Mouse (Mus musculus): ENCODE results near the gene Mup3.
A peak's percentile ranks its signal among the peaks of the same experiment; 100 is the strongest.
"Not testable (repeated sequence)": the region's sequence is repeated elsewhere in the genome, so short reads cannot be mapped to it uniquely, and the experiment has no call there.

The Mup3 gene

DNA sequence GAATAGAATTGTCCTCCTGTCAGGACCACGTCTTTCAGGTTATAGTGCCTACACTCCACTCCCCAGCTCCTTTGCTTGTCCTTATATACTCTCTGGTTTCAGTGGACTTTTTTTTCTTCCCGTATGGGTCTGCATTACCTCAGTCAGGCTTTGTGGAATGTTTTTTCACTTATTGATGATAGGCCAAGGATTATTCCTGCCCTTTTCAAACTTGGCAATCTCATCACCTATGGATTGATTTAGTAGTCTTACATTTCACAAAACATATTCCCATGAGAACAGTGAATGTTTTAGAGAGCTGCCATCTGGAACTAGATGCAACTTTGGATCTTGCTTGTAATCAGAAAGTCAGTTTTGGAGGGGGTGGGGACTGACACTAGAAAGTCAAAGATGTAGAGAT, at the start of gene Mup3:
Gene Mup3 (minus strand): TSS at position 102 of the 400 bp plus-strand sequence.
- DNase-seq (ENCODE audit: low spot score): no peak

DNA sequence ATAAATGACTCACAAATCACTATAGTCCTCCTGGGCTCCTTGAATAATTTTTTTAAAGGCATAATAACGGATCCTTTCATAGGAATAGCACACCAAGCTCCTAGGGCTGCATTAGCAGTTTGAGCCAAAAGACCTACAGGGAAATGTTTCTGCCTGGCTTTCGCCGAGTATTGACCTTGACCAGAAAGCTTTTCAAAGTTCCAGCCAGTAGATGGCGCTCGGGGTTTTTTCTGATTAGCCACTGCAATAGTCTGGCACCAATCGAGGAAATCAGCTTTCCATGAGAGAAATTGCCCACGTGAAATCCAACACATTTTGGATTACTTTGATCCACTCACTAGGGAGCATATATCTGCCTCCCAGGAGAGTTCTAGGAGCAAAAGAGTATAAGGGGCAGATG, 46.6 kb upstream of the Mup3 start:
- peak; percentile 7 for DNase-seq (ENCODE audit: low spot score)

DNA sequence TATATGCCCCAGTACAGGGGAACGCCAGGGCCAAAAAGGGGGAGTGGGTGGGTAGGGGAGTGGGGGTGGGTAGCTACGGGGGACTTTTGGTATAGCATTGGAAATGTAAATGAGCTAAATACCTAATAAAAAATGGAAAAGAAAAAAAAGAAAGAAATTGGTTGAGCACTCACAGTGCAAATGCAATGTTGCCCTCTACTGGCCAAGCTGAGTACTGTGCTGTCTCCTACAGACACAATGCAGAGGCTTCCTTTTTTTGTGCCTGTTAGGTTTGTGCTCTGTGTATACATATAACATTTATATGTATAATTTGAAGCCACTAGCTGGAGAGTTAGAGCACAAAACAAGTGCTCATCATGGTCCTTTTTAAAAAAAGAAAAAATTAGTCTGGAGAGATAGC, 16.2 kb upstream of the Mup3 start:
- not testable (repeated sequence) for DNase-seq (ENCODE audit: low spot score)

DNA sequence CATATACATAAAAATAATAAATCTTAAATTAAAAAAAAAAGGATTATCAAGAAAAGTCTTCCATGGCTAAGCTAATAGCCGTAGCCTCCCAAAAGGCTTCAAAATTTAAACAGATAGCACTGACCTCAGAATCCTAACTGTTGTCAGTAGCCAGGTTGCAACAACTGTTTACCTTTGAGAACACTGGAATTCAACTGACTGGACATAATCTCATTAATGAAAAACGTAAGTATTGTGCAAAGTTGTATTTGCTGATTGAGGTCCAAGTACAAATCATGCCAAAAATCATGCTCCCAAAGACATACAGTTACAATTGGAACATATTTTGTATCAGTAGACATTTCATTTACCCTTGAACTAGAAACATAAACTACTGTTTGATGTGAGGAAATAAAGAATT, 811 bp upstream of the Mup3 start:
- no peak for DNase-seq (ENCODE audit: low spot score)

DNA sequence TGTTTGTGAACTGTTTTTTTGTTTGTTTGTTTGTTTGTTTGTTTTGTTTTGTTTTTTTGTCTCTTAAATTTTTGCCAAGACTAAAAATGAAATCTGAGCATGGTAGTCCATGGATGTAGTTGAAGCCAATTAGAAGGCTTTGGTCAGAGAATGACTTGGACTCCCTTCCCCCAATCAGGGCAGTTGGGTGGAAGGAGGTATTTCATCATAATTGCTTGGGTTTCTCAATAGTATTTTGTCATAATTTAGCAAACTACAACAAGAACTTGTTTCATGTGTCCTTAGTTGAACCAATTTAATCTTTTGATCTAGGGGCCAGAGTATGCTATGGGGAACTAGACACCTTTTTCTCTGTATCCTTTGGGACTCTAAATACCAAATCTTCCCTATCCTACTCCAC, 4.4 kb downstream of the Mup3 start:
- DNase-seq (ENCODE audit: low spot score): no peak

DNA sequence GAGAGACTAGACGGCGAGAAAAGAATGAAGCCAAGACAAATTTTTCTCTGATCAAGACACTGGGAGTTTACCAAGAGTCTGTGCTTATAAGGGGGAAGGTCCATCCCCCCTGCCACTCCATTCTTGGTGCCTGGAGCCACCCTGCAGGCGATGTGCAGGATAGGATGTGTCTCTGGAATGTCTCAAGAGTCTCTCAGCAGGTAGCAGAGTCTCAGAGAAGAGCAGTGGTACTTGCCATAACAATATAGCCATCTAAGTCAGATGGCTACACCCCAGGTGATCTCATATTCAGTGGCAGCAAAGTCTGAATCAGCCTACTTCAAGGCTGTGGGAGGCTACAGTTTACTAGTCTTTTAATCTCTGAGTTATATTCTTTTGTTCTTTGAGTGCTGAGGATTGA, 12.0 kb downstream of the Mup3 start:
- DNase-seq (ENCODE audit: low spot score): no peak

DNA sequence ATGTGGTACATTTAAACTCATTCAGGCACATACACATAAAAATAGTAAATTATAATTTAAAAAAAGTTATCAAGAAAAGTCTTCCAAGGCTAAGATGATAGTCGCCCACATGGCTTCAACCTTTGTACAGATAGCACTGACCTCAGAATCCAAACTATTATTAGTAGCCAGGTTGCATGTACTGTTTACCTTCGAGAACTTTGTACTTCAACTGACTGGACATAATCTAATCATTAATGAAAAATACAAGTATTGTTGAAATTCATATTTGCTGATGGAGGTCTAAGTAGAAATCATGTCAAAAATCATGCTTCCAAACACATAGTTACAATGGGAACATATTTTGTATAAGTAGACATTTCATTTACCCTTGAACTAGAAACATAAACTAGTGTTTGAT, 32.4 kb downstream of the Mup3 start:
- not testable (repeated sequence) for DNase-seq (ENCODE audit: low spot score)

DNA sequence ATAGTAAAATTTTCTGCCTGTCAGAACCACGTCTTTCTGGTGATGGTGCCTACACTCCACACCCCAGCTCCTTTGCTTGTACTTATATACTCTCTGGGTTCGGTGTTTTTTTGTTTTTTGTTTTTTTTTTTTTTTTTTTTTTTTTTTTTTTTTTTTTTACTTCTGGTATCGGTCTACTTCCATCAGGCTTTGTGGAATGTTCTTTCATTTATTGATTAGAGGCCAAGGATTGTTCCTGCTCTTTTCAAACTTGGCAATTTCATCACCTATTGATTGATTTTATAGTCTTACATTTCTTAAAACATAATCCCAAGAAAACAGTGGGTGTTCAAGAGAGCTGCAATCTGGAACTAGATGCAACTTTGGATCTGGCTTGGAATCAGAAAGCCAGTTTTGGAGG, 33.1 kb downstream of the Mup3 start, which contains the start of gene Mup20:
Gene Mup20 (minus strand): TSS at position 101 of the 400 bp plus-strand sequence.
- DNase-seq (ENCODE audit: low spot score): not testable (repeated sequence)

Data from MN1 (cell line).